Mouse (Mus musculus): ENCODE results near the gene Cenpf.

DNA sequence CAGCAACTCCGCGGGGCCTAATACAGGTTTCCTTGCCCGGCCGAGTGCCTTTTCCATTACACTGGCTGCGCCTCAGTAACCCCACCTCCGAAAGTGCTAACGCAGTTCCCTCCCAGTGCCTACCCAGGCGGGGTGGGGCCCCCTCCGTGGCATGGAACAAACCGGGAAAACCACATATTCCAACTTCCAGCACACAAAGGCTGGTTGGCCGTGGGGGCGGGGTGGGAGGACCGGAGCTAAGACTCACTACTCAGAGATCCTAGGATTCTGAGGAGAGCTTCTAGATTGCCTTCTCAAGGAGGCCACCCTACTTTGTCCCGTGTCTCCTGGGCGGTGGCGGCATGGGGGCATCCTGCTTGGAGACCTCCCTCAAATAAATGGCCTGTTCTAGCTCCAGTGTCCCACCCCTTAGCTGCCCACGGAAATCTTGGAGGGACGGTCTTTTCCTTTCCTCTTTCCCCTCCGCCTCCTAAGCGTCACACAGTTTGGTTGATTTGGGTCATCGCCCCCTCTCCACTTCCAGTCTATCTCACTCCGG is 39.5 kb upstream of the Cenpf start:
- TF ChIP-seq GATA1 (IDR thresholded peaks at IDR 0.05; ENCODE audit: low read length) (no peak), TAL1 (IDR thresholded peaks at IDR 0.05; ENCODE audit: low read length) (no peak)
